Mouse (Mus musculus) common myeloid progenitor, adult 5-6 weeks (primary cell): ENCODE measurements around the gene Gm9821. TPM values are rescaled to one million over a fixed set of nuclear protein-coding genes. Genes with fewer than 3 reads are reported as not detected.

Experiments
- ATAC-seq: replicated peaks from 2 replicates; pipeline ENCODE4 v1.8.0; 2016; ENCODE audit warnings: low read depth, mild to moderate bottlenecking, moderate TSS enrichment, inconsistent platforms; ENCODE audit not compliant: poor library complexity, severe bottlenecking
- total RNA-seq: library from RNA; stranded (forward); fragments of 200-1000, 187-1606 nt; gene quantifications from 2 replicates; pipeline ENCODE4 v1.2.3, GENCODE M21; 2017

Gene Gm9821
- 0.49 and 1.5 TPM in 2 replicates for total RNA-seq

DNA sequence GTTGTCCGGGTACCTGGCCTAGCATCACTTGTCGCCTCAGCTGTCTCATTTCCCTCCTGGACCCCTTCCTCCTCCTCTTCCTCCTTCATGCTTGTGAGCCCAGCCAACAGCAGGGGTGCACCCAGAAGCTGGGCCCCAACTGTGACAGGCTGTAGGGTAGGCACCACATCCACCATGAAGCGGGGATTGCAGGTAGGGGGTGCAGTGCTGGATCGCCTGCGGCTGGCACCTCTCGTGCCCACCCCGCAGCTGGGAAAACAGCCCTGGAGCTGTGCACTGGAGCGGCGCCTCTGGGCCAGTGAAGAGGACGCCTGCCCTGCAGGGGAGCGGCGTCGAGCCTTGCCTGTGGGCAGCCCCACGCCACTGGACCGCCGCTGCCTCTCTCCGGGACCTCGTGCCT is at the start of gene Gm9821:
Gm9821 (plus strand) TSS at position 221 of the 400 bp plus-strand sequence.
- ATAC-seq, result no peak

- no peak for ATAC-seq
Observed at GRCm38 (mm10) chr2:91897968-91898367, 47.5 kb upstream of the Gm9821 start.

DNA sequence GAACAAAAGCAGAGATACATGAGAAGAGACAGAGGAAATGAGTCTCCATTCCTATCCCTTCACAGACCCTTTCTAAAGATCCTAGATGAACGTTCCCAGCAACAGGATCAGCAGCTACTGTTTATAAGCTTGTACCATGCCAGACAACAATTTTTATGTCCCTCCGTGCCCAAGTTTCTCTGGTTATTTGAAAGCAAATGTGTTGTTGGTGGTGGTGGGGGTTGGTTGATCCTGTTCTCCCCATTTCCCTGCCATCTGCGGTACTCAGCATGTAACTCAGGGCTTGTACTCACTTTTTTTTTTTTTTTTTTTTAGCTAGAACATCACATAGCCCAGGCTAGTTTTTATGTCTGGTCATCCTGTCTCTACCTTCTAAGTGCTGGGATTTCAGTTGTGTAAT is 46.4 kb upstream of the Gm9821 start:
- ATAC-seq, result no peak

- ATAC-seq, result no peak
Observed at GRCm38 (mm10) chr2:91900431-91900830, 45.1 kb upstream of the Gm9821 start.

- ATAC-seq, result no peak
Observed at GRCm38 (mm10) chr2:91902336-91902735, 43.2 kb upstream of the Gm9821 start.

DNA sequence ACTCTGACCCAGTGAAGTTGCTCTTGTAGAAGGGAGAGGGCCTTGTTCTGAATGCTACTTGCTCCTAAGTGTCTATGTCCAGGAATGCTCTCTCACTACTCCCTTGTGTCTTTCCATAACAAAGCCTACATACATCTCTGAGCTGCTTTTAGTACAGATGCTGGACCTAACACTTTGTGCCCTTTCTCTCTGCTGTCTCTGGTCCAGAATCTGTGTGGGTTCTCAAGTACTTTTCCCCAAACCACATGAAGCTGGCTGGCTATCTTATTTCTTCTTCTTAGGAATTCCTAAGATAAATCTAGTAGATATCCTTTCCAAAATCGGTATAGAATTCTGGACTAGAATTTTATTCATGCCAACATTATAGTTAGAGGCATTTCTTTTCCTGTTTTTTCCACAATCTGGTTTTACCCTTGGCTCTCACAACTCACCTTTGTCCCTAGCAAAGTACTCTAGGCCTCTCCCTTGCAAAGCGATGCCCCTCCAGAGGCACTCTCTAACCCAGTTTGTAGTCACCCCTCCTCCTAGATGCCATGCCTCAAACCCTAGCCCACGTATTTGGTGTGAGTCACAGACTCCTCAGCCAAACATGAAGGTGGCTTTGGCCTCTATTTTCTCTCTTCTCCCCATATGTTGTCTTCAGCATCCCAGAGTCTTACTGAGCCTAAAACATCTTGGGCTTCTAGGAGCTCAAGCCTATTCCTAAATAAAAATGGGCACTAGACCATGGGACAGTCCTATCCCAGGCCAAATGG is 42.2 kb upstream of the Gm9821 start:
- no peak for ATAC-seq

DNA sequence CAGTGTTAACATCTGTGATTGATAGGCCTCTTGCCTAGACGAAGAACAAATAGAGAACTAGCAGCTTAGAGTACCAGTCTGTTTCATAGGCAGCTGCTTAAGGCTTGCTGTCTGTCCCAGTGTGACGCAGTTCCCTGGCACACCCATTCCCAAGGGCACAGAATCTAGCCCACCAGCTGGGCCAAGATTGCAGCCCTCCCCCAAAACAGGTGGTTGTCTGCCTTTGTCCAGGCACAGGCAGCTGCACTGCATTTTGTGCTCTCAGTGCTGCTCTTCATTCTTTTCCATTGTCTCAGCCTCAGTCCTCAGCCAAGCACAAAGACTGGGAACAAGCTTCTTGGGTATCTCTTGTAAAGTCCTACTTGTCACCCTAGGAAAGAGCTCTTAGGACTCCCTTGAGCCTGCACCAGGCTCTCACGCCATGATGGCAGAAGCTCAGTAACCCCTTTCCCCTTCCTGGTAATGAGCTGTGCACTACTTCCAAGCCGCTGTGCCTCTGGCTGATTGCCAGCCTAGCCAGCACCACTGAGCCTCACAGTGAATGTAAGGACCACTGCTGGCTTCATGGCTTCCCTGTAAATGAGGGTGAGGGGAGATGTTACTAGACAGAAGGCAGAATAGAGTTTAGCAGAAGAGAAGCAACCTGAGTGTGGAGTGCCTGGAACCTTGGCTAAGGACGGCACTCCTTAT is 40.7 kb upstream of the Gm9821 start:
- no peak for ATAC-seq

GRCm38 (mm10) chr2:91906141-91906540 is 39.4 kb upstream of the Gm9821 start:
- ATAC-seq, result no peak

DNA sequence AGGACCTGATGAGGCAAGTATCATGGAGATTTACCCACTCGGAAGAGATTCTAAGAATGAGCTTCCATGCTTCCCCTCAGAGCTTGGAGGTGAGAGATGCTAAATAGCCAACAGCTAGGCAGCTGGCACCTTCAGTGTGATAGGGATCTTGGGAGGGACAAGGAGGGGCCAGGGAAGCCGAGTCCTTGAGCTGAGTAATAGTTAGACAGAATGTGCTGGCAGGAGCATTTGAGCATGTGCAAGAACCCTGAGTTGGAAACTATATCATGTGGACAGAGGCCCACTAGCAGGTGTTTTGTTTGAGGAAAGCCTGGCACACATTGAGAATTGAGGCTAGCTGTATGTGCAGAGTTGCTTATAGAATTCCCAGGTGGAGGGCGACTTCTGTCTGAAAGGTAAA is 32.9 kb upstream of the Gm9821 start:
- peak; percentile 31; the same call in 1 of the 2 replicates for ATAC-seq

DNA sequence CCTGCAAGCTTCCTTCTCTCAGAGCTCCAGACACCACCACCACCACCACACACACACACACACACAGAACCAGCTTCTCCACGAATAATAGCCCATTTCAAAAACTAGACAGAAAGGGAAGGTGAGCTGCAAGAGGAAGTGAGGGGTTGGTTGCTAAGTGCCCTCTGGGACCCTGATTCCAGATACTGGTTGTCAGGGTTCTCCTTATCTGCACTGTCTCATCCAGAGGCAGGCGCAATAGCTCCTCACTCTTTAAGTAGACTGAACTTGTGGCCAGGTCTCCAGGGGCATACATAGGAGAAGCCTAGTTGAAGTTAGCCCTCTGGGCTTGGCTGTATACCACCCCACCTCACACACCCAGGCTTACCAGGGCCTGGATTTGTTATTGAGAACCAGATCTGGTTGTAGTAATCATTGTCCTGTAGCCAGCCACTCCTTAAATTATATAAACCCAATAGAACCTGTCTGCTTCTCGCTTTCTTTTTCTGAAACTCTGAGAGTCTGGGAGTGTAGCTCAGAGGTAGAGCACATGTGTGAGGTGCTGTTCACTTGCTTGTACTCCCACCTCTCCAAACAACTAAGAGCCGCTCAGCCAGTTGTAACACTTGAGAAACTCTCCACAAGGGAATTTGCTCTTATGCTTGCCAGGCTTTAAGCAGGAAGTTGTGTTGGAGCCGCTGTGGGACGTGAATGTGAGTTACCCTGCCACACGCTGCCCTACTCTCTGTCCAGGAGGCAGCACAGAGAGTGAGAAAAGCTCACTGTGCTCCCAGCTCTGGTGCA is 32.0 kb upstream of the Gm9821 start:
- no peak for ATAC-seq

- ATAC-seq, result peak; percentile 26; the same call in 1 of the 2 replicates
Observed at GRCm38 (mm10) chr2:91916346-91916977, 29.0 kb upstream of the Gm9821 start.

GRCm38 (mm10) chr2:91917096-91917495 is 28.4 kb upstream of the Gm9821 start:
- ATAC-seq, result no peak

GRCm38 (mm10) chr2:91920130-91920529 is 25.4 kb upstream of the Gm9821 start:
- no peak for ATAC-seq

- ATAC-seq, result peak; percentile 61
Observed at GRCm38 (mm10) chr2:91921181-91921789, 24.2 kb upstream of the Gm9821 start.

DNA sequence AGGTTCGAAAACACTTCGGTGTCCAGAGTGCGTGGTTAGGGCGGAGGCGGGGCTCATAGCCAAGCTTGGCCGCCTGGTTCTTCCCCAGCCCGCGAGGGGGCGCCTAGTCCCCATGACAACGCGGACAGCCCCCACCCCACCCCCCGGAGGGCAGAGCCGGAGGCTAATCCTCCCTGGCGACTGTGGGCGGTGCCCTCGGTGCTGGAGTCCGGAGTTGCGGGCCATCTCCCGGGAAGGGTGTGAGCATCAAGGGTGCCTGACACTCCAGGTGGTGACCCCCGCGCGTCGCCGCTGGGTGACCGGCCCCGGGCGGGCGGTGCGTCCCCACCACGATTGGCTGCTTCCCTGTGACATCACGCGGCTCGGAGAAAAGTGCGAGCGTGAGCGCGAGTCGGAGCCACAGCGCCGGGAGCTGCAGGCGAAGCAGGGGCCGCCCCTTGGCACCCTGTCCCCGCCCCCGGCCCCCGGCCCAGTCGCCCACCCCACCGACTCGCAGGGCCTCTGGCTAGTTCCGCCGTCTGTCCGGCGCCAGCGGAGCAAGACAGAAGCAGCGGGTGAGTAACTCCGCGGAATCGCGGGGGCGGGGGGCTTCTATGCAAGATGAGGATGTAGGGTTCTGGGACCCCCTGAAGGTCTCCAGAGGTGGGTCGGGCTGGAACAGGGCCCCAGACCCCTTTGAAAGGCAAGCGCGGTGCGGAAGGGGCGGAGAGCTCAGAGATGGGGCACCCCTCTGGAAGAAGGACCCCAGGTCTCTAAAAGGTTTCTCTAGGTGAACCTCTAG is 23.5 kb upstream of the Gm9821 start:
- peak; percentile 21 for ATAC-seq

DNA sequence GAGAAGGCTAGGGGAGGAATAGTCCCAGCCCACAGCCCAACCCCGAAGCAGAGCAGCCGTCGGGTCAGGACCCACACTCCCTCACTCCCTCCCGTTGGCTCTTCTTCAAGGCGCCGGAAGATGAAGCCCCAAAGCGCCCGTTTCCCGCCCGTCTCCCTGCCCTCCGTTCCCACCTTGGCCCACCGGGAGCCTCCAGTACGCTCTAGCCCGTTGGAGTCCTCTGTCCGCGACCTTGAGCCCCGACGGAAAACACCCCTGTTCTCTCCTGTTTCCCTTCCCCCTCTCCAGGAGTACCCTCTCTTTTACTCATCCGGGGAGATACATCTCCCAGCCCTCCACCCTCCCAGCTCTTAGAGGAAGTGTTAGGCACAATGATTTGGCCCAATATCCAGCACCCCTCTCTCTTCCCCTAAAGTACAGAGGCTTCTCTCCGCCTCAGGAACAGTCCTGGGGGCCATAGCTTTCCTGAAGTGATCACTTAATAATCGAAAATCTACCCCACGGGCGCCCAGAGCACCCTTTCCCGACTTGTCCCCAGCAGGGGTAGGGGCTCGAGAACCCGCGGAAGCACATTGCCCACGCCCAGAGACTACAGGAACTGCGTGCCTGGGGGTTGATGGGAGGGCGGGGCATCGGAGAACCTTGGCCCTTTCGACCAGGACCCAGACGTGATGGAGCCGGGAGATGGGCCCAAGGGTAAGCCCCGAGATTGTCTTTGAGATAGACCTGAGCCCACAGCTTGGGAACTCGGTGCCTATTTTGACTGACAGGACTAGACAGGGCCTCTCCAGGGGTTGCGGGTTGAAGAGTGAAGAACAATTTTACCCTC is 22.7 kb upstream of the Gm9821 start:
- ATAC-seq, result no peak

DNA sequence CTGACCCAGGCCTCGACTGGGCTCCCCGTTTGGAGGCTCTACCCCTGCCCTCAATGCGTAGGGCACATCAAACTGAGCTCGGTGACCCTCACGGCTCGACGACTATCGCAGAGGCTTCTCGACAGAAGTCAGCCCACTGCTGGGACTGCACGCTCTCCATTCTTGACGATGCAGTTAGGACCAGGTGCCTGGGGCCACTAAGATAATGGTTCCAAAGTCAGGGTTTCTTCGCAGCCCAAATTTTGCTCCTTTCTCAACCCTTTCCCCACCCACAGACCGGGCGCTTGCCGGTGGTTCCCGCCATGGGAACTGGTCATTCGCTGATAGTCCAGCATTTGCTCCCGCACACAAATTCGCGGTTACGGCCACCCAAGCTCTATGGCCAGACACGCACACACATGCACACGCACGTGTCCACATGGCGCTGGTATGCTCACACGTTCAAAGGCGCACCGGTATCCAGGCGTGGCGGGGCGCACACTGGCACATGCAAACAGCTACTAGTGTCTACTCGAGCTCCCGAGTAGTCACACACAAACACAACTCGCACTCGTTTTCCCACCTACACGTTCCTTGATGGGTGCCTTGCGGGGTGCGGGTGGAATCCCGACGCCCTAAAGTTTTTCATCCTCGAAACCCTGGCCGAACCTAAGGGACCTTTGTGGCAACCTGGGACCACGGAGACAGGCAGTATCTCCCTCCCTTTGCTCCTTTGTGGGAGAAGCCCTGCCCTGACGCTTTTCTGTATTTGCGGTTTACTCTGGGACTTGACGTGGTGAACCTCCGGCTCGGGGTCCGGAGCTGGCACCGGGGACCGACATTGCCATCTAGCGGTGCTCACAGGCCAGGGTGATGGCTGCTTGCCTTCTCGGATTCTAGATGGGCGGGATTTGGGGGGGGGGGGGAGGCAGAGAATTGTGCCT is 21.8 kb upstream of the Gm9821 start:
- ATAC-seq, result peak; percentile 59
